Mouse (Mus musculus) adipocyte (in vitro differentiated cells): ENCODE data around the gene Gm3029.
"Not testable (repeated sequence)": the region's sequence is repeated elsewhere in the genome, so short reads cannot be mapped to it uniquely, and the experiment has no call there.

Source experiments
- DNase-seq: peaks from one replicate; pipeline ENCODE4 v3.0.0-alpha.2; 2016; ENCODE audit warnings: low spot score

The Gm3029 gene

GRCm38 (mm10) chr14:3931456-3931855 lies at the start of gene Gm3029:
TSS of gene Gm3029 (plus strand) at chr14:3931756.
- DNase-seq: not testable (repeated sequence)

GRCm38 (mm10) chr14:3883872-3884271 lies 47.7 kb upstream of the Gm3029 start, which contains the start of gene Gm2916:
TSS of gene Gm2916 (plus strand) at chr14:3884172.
- DNase-seq: not testable (repeated sequence)

DNA sequence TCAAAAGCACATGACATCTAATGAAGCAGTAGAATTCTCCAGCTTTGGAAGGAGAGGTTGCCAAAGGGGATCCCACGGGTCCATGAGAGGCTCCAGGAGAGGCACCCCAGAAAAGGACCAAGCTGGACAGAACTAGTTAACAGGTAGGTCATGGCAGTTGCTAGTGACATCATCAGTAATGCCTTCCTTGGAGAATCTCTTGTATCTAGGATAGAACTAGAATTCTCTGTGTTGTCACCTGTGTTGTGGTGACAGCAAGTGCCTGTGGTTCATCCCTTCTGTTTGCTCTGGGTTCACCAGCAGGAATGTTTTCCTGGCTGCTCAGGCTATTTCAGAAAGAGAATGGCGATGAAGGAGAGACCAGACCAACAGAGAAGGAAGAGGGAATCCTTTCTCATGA lies 31.7 kb downstream of the Gm3029 start, which contains the start of gene Gm3095:
Gm3095 (plus strand) TSS at position 301 of the 400 bp plus-strand sequence.
- DNase-seq: not testable (repeated sequence)
